Mouse (Mus musculus) right cerebral cortex, postnatal 36 days (tissue): ENCODE data around the gene Ndufa11.

Experiments
- DNase-seq, 2 experiments: peaks; one replicate each; pipeline ENCODE4 v3.0.0; 2022; ENCODE audit warnings: low spot score in 2 of 2, mixed read lengths in 1 of 2

Gene Ndufa11

GRCm38 (mm10) chr17:56717363-56718058, at the start of gene Ndufa11, which contains the start of gene Vmac:
Ndufa11 (plus strand) TSS chr17:56717767.
Vmac (minus strand) TSS chr17:56718022.
- DNase-seq, result peak; percentile 91 to 92

GRCm38 (mm10) chr17:56668384-56669144, 49.0 kb upstream of the Ndufa11 start:
- DNase-seq, result peak; percentile 60 to 68

- no peak for DNase-seq
Measured at GRCm38 (mm10) chr17:56669766-56670165, 47.8 kb upstream of the Ndufa11 start.

GRCm38 (mm10) chr17:56672941-56673646, 44.5 kb upstream of the Ndufa11 start, which contains the start of gene Ranbp3:
Ranbp3 (plus strand) TSS chr17:56673294.
- peak; percentile 99 for DNase-seq

- DNase-seq, result peak in 1 of 2 experiments; percentile 7
Measured at GRCm38 (mm10) chr17:56673647-56674416, 43.7 kb upstream of the Ndufa11 start.

- DNase-seq, result no peak
Measured at GRCm38 (mm10) chr17:56681791-56682190, 35.8 kb upstream of the Ndufa11 start.

- DNase-seq, result no peak
Measured at GRCm38 (mm10) chr17:56682880-56683279, 34.7 kb upstream of the Ndufa11 start.

GRCm38 (mm10) chr17:56683546-56684140, 33.9 kb upstream of the Ndufa11 start:
- no peak for DNase-seq

- DNase-seq, result no peak
Measured at GRCm38 (mm10) chr17:56684649-56685048, 32.9 kb upstream of the Ndufa11 start.

- DNase-seq, result no peak
Measured at GRCm38 (mm10) chr17:56686801-56687200, 30.8 kb upstream of the Ndufa11 start.

GRCm38 (mm10) chr17:56688045-56688444, 29.5 kb upstream of the Ndufa11 start:
- DNase-seq, result no peak

GRCm38 (mm10) chr17:56688689-56689088, 28.9 kb upstream of the Ndufa11 start:
- DNase-seq, result no peak

- no peak for DNase-seq
Measured at GRCm38 (mm10) chr17:56693395-56693794, 24.2 kb upstream of the Ndufa11 start.

- peak; percentile 45 to 61 for DNase-seq
Measured at GRCm38 (mm10) chr17:56693851-56694310, 23.7 kb upstream of the Ndufa11 start.

- DNase-seq, result no peak
Measured at GRCm38 (mm10) chr17:56700451-56700850, 17.1 kb upstream of the Ndufa11 start.

- DNase-seq, result no peak
Measured at GRCm38 (mm10) chr17:56703038-56703437, 14.5 kb upstream of the Ndufa11 start.

- no peak for DNase-seq
Measured at GRCm38 (mm10) chr17:56706515-56706914, 11.1 kb upstream of the Ndufa11 start.

- DNase-seq, result no peak
Measured at GRCm38 (mm10) chr17:56708692-56709091, 8.9 kb upstream of the Ndufa11 start.

GRCm38 (mm10) chr17:56709708-56710107, 7.9 kb upstream of the Ndufa11 start:
- no peak for DNase-seq

- no peak for DNase-seq
Measured at GRCm38 (mm10) chr17:56715360-56715759, 2.2 kb upstream of the Ndufa11 start.
